Mouse (Mus musculus) forebrain, embryonic 14.5 days (tissue): ENCODE measurements at regions not wholly inside any gene's neighbourhood (a gene's known extent, or its start where the extent isn't known, plus 50 kb on each side); places are given as distances from the start of the nearest gene placed in this dataset.
"Not testable (repeated sequence)": the region's sequence is repeated elsewhere in the genome, so short reads cannot be mapped to it uniquely, and the experiment has no call there.

Experiments
- ATAC-seq: fragments of 200-750 bp; cut with Nextera tagmentation; 2 replicates; pipeline ENCODE4 v1.8.0; 2017; ENCODE audit warnings: mild to moderate bottlenecking, moderate library complexity
- DNase-seq: peaks from one replicate; pipeline ENCODE4 v3.0.0-alpha.2; 2015; ENCODE audit warnings: low spot score
- H3K27ac ChIP-seq: fragments of 300-500 bp; sonication (generic); 2 replicates; pipeline ENCODE4 v1.5.1; 2014; ENCODE audit warnings: low read depth, mild to moderate bottlenecking, control low read depth, low read length, moderate library complexity
- H3K27me3 ChIP-seq: fragments of 300-500 bp; sonication (generic); replicated peaks from 2 replicates; pipeline ENCODE4 v1.6.1; 2014; ENCODE audit warnings: low read length, control low read depth, mixed read lengths; ENCODE audit not compliant: control insufficient read depth, insufficient read depth
- H3K36me3 ChIP-seq: fragments of 300-500 bp; sonication (generic); 2 replicates; pipeline ENCODE4 v1.6.1; 2014; ENCODE audit warnings: low read length, control low read depth; ENCODE audit not compliant: control insufficient read depth, insufficient read depth
- H3K4me1 ChIP-seq: fragments of 300-500 bp; sonication (generic); 2 replicates; pipeline ENCODE4 v1.6.1; 2014; ENCODE audit warnings: antibody characterized with exemption, low read length, control low read depth; ENCODE audit not compliant: control insufficient read depth, insufficient read depth
- H3K4me2 ChIP-seq: fragments of 300-500 bp; sonication (generic); 2 replicates; pipeline ENCODE4 v1.6.1; 2014; ENCODE audit warnings: mild to moderate bottlenecking, control low read depth, low read length
- H3K4me3 ChIP-seq: fragments of 300-500 bp; sonication (generic); 2 replicates; pipeline ENCODE4 v1.5.1; 2014; ENCODE audit warnings: low read depth, low read length, control low read depth
- H3K9ac ChIP-seq: fragments of 300-500 bp; sonication (generic); 2 replicates; pipeline ENCODE4 v1.6.1; 2014; ENCODE audit warnings: mild to moderate bottlenecking, low read length, control low read depth, moderate library complexity
- H3K9me3 ChIP-seq: fragments of 300-500 bp; sonication (generic); replicated peaks from 2 replicates; pipeline ENCODE4 v1.6.1; 2016; ENCODE audit warnings: low read length, control low read depth, mixed read lengths; ENCODE audit not compliant: control insufficient read depth
- WGBS: fragments of 180-500 bp; shearing (Covaris S2); extraction: QIAGEN DNeasy Blood & Tissue Kit; methylation state at CpG from one replicate; pipeline ENCODE4 v1.1.7; 2014; 5-methylcytosine and 5-hydroxymethylcytosine counted together

- Histone ChIP-seq H3K9me3 (no peaks in the 10 kb centered on the region), H3K4me1 (no peaks in the 10 kb centered on the region), H3K27me3 (no peaks in the 10 kb centered on the region), H3K27ac (no peak overlapping the region), H3K9ac (no peak overlapping the region), H3K4me2 (no peak overlapping the region), H3K4me3 (no peak overlapping the region), H3K36me3 (no peaks in the 10 kb centered on the region)
- 92% methylated on average over 1 of the region's 1 CpGs for WGBS
- DNase-seq (no peak), ATAC-seq (no peak)
These were observed 74.2 kb downstream of the Dmrta1 start for GRCm38 (mm10) chr4:89753484-89753883.

- Histone ChIP-seq H3K9me3 (no peaks in the 10 kb centered on the region), H3K4me1 (no peaks in the 10 kb centered on the region), H3K4me2 (no peak overlapping the region), H3K9ac (no peak overlapping the region), H3K4me3 (no peak overlapping the region), H3K36me3 (no peaks in the 10 kb centered on the region), H3K27me3 (no peaks in the 10 kb centered on the region), H3K27ac (no peak overlapping the region)
- 19% methylated on average over 10 of the region's 10 CpGs for WGBS
- DNase-seq (peak; percentile 84), ATAC-seq (peak; percentile 84)
These were observed 97.0 kb downstream of the Dmrta1 start for GRCm38 (mm10) chr4:89776269-89776668.

- no peaks in the 10 kb centered on the region for H3K36me3 ChIP-seq
- H3K9ac ChIP-seq = no peak overlapping the region
- ATAC-seq (no peak), DNase-seq (no peak)
- H3K4me1 ChIP-seq = no peaks in the 10 kb centered on the region
- 100% methylated on average over 1 of the region's 1 CpGs for WGBS
- H3K27ac ChIP-seq = no peak overlapping the region
- no peak overlapping the region for H3K4me3 ChIP-seq
- H3K27me3 ChIP-seq = no peaks in the 10 kb centered on the region
- no peak overlapping the region for H3K4me2 ChIP-seq
- H3K9me3 ChIP-seq = no peaks in the 10 kb centered on the region
These were observed 102.3 kb downstream of the Dmrta1 start for GRCm38 (mm10) chr4:89781487-89781886.

- no peaks in the 10 kb centered on the region for H3K27me3 ChIP-seq
- no peaks in the 10 kb centered on the region for H3K36me3 ChIP-seq
- ATAC-seq = no peak
- H3K4me3 ChIP-seq = no peak overlapping the region
- no peak overlapping the region for H3K27ac ChIP-seq
- 81% methylated on average over 7 of the region's 7 CpGs for WGBS
- peak; percentile 14 for DNase-seq
- H3K4me2 ChIP-seq = no peak overlapping the region
- H3K9me3 ChIP-seq = no peaks in the 10 kb centered on the region
- H3K9ac ChIP-seq = no peak overlapping the region
- H3K4me1 ChIP-seq = no peaks in the 10 kb centered on the region
These were observed 137.6 kb downstream of the Dmrta1 start for GRCm38 (mm10) chr4:89816823-89817222.

GRCm38 (mm10) chr4:89834552-89835206 lies 155.4 kb downstream of the Dmrta1 start:
- WGBS = 61% methylated on average over 6 of the region's 6 CpGs

GRCm38 (mm10) chr4:89875375-89876055 lies 196.3 kb downstream of the Dmrta1 start:
- H3K9ac ChIP-seq, H3K4me1 ChIP-seq, H3K27ac ChIP-seq, H3K9me3 ChIP-seq, H3K4me2 ChIP-seq, H3K36me3 ChIP-seq, H3K4me3 ChIP-seq, H3K27me3 ChIP-seq: not testable (repeated sequence)
- WGBS = 33% methylated on average over 6 of the region's 15 CpGs
- ATAC-seq = peak; percentile 93
- DNase-seq = peak; percentile 48

More at GRCm38 (mm10) chr4:89834552-89835206, 155.4 kb downstream of the Dmrta1 start:
- Histone ChIP-seq H3K36me3 (no peaks in the 10 kb centered on the region), H3K4me2 (no peak overlapping the region), H3K27me3 (no peaks in the 10 kb centered on the region), H3K4me1 (no peaks in the 10 kb centered on the region), H3K27ac (no peak overlapping the region), H3K9me3 (no peaks in the 10 kb centered on the region), H3K9ac (no peak overlapping the region), H3K4me3 (no peak overlapping the region)
- DNase-seq = peak; percentile 50
- ATAC-seq = peak; percentile 52; the same call in 1 of the 2 replicates

GRCm38 (mm10) chr4:89876131-89876530 lies 196.9 kb downstream of the Dmrta1 start:
- H3K4me1 ChIP-seq, H3K36me3 ChIP-seq, H3K9me3 ChIP-seq, H3K27ac ChIP-seq, H3K27me3 ChIP-seq, DNase-seq: not testable (repeated sequence)
- Histone ChIP-seq H3K9ac (peak overlapping the region; percentile 43; the same call in 1 of the 2 replicates), H3K4me3 (peak overlapping the region; percentile 26), H3K4me2 (peak overlapping the region; percentile 47)
- WGBS = 41% methylated on average over 7 of the region's 14 CpGs
- ATAC-seq = peak; percentile 65; the same call in 1 of the 2 replicates

GRCm38 (mm10) chr4:89881083-89881482 lies 201.8 kb downstream of the Dmrta1 start:
- ATAC-seq = no peak
- Histone ChIP-seq H3K4me2 (no peak overlapping the region), H3K27me3 (no peaks in the 10 kb centered on the region), H3K9me3 (no peaks in the 10 kb centered on the region), H3K9ac (no peak overlapping the region), H3K4me1 (no peaks in the 10 kb centered on the region), H3K27ac (no peak overlapping the region), H3K36me3 (no peaks in the 10 kb centered on the region), H3K4me3 (no peak overlapping the region)
- peak; percentile 59 for DNase-seq
- WGBS = 57% methylated on average over 3 of the region's 3 CpGs

- Histone ChIP-seq H3K4me1 (no peaks in the 10 kb centered on the region), H3K27ac (no peak overlapping the region), H3K9me3 (no peaks in the 10 kb centered on the region), H3K4me3 (no peak overlapping the region), H3K36me3 (no peaks in the 10 kb centered on the region), H3K9ac (no peak overlapping the region), H3K27me3 (no peaks in the 10 kb centered on the region), H3K4me2 (no peak overlapping the region)
- DNase-seq (no peak), ATAC-seq (no peak)
These were observed 230.4 kb downstream of the Dmrta1 start for GRCm38 (mm10) chr4:89909622-89910021.
